Mouse (Mus musculus) liver, postnatal 0 days (tissue): ENCODE measurements around the gene Rfx1. TPM values are rescaled to one million over a fixed set of nuclear protein-coding genes. Genes with fewer than 3 reads are reported as not detected.

Experiments used
- ATAC-seq: fragments of 200-750 bp; cut with Nextera tagmentation; 2 replicates; pipeline ENCODE4 v1.8.0; 2017; ENCODE audit warnings: mild to moderate bottlenecking, moderate library complexity
- DNase-seq: peaks from one replicate; pipeline ENCODE4 v3.0.0-alpha.2; 2016
- H3K27ac ChIP-seq: fragments of 300-500 bp; sonication (generic); 2 replicates; pipeline ENCODE4 v1.5.1; 2014; ENCODE audit warnings: antibody characterized with exemption, moderate library complexity, mild to moderate bottlenecking, low read depth
- H3K27me3 ChIP-seq: fragments of 300-500 bp; sonication (generic); 2 replicates; pipeline ENCODE4 v1.6.1; 2014; ENCODE audit warnings: low read length, control low read depth, mixed read lengths; ENCODE audit not compliant: insufficient read depth
- H3K36me3 ChIP-seq: fragments of 300-500 bp; sonication (generic); replicated peaks from 2 replicates; pipeline ENCODE4 v1.6.1; 2014; ENCODE audit warnings: mild to moderate bottlenecking, control low read depth, low read length, moderate library complexity, mixed read lengths; ENCODE audit not compliant: insufficient read depth
- H3K4me1 ChIP-seq: fragments of 300-500 bp; sonication (generic); 2 replicates; pipeline ENCODE4 v1.6.1; 2014; ENCODE audit warnings: antibody characterized with exemption, mild to moderate bottlenecking, control low read depth; ENCODE audit not compliant: insufficient read depth
- H3K4me2 ChIP-seq: fragments of 300-500 bp; sonication (generic); 2 replicates; pipeline ENCODE4 v1.6.1; 2014; ENCODE audit warnings: low read depth, mild to moderate bottlenecking, low read length, moderate library complexity, mixed read lengths
- H3K4me3 ChIP-seq: fragments of 300-500 bp; sonication (generic); 2 replicates; pipeline ENCODE4 v1.5.1; 2014; ENCODE audit warnings: low read depth, low read length
- H3K9ac ChIP-seq: fragments of 300-500 bp; sonication (generic); replicated peaks from 2 replicates; pipeline ENCODE4 v1.6.1; 2014; ENCODE audit warnings: mild to moderate bottlenecking, moderate library complexity
- H3K9me3 ChIP-seq: fragments of 300-500 bp; sonication (generic); 2 replicates; pipeline ENCODE4 v1.6.1; 2016; ENCODE audit warnings: mild to moderate bottlenecking, control low read depth, low read length, mixed read lengths
- CTCF ChIP-seq: sonication (generic); IDR thresholded peaks from 2 replicates; pipeline ENCODE4 v1.5.1; 2016; ENCODE audit warnings: antibody characterized with exemption, low read depth
- EP300 ChIP-seq: IDR thresholded peaks from 2 replicates; pipeline ENCODE4 v1.6.1; 2016; ENCODE audit warnings: antibody characterized with exemption, low read depth, mild to moderate bottlenecking
- WGBS: fragments of 180-500 bp; shearing (Covaris S2); extraction: QIAGEN DNeasy Blood & Tissue Kit; methylation state at CpG from one replicate; pipeline ENCODE4 v1.1.7; 2014; ENCODE audit not compliant: insufficient replicate concordance; 5-methylcytosine and 5-hydroxymethylcytosine counted together
- polyA plus RNA-seq: library from polyadenylated mRNA; unstranded; fragments of >200 nt; fragmentation: Nextera tagmentation; extraction: Ambion mirVana; gene quantifications from 2 replicates; pipeline ENCODE4 v1.2.1, GENCODE M21; 2015

The Rfx1 gene
- polyA plus RNA-seq, 1 experiment from 2014 or later: 1.5 TPM

DNA sequence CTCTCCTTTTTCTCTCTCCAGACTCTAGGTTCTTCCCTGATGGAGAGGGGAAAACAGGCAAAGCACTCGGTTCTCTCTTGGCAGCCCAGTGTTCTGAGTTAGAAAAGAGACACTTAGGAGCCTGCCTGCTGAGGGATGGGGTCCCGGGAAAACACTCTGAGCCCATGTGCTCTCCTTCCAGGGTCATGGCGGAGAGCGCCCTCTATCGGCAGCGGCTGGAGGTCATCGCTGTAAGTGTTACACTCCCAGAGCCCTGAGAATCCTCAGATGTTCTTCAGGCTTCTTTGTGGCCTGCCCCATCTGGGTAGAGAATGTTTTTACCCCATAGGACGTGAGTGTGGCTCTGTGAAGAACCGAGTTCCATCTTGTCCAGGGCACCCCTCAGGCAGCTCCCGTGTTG is 42.5 kb upstream of the Rfx1 start:
- Histone ChIP-seq H3K9ac (no peak overlapping the region), H3K4me2 (no peak overlapping the region), H3K4me1 (peaks cover 4% of the 10 kb centered on the region), H3K27ac (no peak overlapping the region), H3K36me3 (no peaks in the 10 kb centered on the region), H3K4me3 (no peak overlapping the region), H3K27me3 (peaks cover 61% of the 10 kb centered on the region), H3K9me3 (no peaks in the 10 kb centered on the region)
- TF ChIP-seq EP300 (no peak), CTCF (peak; percentile 79)
- ATAC-seq (no peak), DNase-seq (peak; percentile 75)
- WGBS: 11% methylated on average over 10 of the region's 10 CpGs

DNA sequence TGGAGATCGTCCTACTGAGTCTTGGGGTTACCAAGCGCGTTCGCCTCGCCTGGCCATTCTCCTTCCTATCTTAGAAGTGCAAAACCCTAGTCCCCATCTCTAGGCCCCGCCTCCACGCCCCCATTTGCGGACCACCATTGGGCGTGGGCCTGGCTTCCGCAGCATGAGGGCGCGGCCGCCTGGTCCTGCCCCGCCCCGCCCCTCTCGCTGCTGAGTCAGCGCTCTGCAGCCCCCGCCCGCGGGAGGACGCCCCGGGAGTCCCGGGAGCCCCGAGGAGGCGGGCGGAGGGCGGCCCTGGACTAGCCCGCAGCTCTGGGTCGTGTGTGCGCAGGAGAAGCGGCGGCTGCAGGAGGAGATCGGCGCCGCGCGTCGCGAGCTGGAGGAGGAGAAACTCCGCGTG is 40.8 kb upstream of the Rfx1 start:
- Histone ChIP-seq H3K27ac (no peak overlapping the region), H3K36me3 (no peaks in the 10 kb centered on the region), H3K9ac (no peak overlapping the region), H3K4me1 (peaks cover 4% of the 10 kb centered on the region), H3K27me3 (peaks cover 52% of the 10 kb centered on the region), H3K4me2 (peak overlapping the region; percentile 62), H3K9me3 (no peaks in the 10 kb centered on the region), H3K4me3 (peak overlapping the region; percentile 35)
- 0 out of 2 replicates have a peak, but pooled peaks have one; percentile 8 for ATAC-seq
- TF ChIP-seq CTCF: no peak
- TF ChIP-seq EP300: no peak
- peak; percentile 48 for DNase-seq
- WGBS: 2% methylated on average over 41 of the region's 41 CpGs

DNA sequence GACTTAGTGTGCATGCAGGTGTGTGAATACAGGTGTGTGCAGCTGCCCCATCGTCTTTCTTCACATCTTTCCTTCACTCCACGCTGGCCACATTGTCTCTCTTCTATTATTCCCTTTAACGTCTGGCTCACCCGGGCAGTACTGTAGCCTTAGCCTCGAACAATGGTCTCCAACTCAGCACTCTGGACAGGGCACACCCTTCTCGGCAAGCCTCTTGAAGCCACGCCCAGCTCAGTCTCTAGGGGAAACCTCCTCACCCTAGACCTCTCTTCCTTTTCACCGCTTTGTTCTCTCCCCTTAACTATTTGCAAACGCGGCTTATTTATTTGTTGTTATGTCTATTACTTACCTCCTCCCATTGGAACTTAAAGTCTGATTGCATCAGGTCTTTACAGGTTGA is 39.2 kb upstream of the Rfx1 start:
- 14% methylated on average over 10 of the region's 10 CpGs for WGBS
- DNase-seq: peak; percentile 42
- Histone ChIP-seq H3K9ac (no peak overlapping the region), H3K27ac (no peak overlapping the region), H3K4me1 (peaks cover 4% of the 10 kb centered on the region), H3K4me2 (no peak overlapping the region), H3K4me3 (no peak overlapping the region), H3K9me3 (no peaks in the 10 kb centered on the region), H3K36me3 (no peaks in the 10 kb centered on the region), H3K27me3 (peaks cover 43% of the 10 kb centered on the region)
- ATAC-seq: no peak
- TF ChIP-seq CTCF: no peak

DNA sequence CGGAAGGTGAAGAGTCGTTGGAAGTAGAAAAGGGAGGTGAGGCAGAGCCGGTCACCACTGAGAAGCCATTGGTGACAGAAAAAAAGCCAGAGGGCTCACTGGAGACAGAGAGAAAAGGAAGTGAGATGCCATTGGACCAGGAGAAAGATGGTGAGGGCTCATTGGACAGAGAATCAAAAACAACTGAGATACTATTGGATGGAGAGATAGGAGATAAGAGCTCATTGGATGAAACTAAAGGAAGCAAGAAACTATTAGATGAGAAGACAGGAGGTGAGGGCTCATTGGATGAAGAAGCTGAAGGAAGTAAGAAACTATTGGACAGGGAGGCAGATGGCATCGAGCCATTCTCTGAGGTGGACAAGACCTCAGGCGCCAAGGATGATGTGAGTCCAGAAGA is 37.4 kb upstream of the Rfx1 start:
- Histone ChIP-seq H3K9me3 (no peaks in the 10 kb centered on the region), H3K36me3 (no peaks in the 10 kb centered on the region), H3K27me3 (peaks cover 40% of the 10 kb centered on the region), H3K4me3 (no peak overlapping the region), H3K4me2 (no peak overlapping the region), H3K27ac (no peak overlapping the region), H3K9ac (no peak overlapping the region), H3K4me1 (peaks cover 4% of the 10 kb centered on the region)
- DNase-seq (no peak), ATAC-seq (no peak)
- 68% methylated on average over 5 of the region's 5 CpGs for WGBS
- TF ChIP-seq CTCF: no peak
- TF ChIP-seq EP300: no peak

DNA sequence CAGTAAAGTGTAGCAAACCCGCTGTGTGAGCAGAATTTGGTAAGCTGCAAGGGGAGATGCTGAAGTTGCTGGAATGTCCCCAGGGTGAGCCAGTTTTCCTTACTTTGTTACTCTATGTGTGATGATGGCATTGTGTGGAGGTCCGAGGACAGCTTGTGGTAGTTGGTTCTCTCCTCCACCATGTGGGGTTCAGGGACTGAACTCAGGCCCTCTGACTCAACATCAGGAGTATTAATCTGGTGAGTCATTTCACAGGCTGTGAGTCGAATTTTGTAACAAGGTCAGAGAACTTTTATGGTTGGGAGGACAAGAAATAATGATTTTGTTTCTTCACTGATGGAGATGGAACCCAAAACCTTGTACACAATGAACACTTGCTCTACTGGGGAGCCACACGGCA is 33.9 kb upstream of the Rfx1 start:
- 70% methylated on average over 4 of the region's 4 CpGs for WGBS
- no peaks in the 10 kb centered on the region for H3K36me3 ChIP-seq
- DNase-seq (no peak), ATAC-seq (no peak)
- H3K4me2 ChIP-seq: no peak overlapping the region
- no peak overlapping the region for H3K4me3 ChIP-seq
- no peaks in the 10 kb centered on the region for H3K9me3 ChIP-seq
- TF ChIP-seq CTCF: no peak
- no peak for TF ChIP-seq EP300
- H3K27me3 ChIP-seq: peaks cover 9% of the 10 kb centered on the region
- H3K27ac ChIP-seq: no peak overlapping the region
- H3K4me1 ChIP-seq: no peaks in the 10 kb centered on the region
- H3K9ac ChIP-seq: no peak overlapping the region

DNA sequence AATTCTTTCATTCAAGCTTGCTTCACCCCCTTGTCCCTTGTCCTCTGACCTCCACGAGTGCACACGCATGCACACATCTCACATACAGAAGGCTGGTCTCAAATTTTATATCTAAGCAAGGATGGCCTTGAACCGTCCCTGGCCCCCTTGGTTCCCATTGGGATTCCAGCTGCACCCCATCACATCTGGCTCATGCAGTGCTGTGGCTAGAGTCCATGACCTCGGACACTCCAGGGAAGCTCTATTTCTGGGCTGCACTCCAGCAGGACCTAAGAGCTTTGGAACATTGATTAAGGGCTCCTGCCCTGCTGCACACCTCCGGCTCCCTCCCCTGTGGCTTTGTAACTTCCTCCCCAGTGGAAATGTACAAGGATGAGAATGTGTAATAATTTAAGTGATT is 28.6 kb upstream of the Rfx1 start:
- TF ChIP-seq CTCF: no peak
- TF ChIP-seq EP300: no peak
- H3K36me3 ChIP-seq: no peaks in the 10 kb centered on the region
- no peak overlapping the region for H3K4me3 ChIP-seq
- H3K4me2 ChIP-seq: no peak overlapping the region
- H3K27ac ChIP-seq: no peak overlapping the region
- H3K9me3 ChIP-seq: no peaks in the 10 kb centered on the region
- 76% methylated on average over 5 of the region's 5 CpGs for WGBS
- no peak for ATAC-seq
- H3K27me3 ChIP-seq: peaks cover 21% of the 10 kb centered on the region
- peaks cover 3% of the 10 kb centered on the region; the same call in 1 of the 2 replicates for H3K4me1 ChIP-seq
- H3K9ac ChIP-seq: no peak overlapping the region
- DNase-seq: no peak

DNA sequence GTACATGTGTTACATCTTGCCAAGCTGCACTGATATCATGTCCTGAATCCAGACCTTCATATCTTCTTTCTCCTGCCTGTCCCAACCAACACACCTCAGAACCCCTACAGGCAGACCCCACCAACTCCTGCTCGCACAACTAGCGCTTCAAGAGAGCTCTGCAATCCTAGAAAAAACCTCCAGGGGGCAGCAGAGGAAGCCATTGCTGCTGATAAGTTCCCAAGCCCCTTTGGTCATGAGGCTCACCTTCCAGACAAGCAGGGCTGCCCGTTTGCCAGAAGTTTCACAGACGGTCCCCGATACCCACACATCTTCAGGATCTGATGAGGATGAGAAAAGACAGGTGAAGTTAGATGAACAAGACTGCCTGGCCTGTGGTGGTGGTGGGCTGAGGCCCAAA is 27.6 kb upstream of the Rfx1 start:
- no peak for TF ChIP-seq EP300
- peak; percentile 90 for TF ChIP-seq CTCF
- ATAC-seq: no peak
- Histone ChIP-seq H3K36me3 (no peaks in the 10 kb centered on the region), H3K27ac (no peak overlapping the region), H3K27me3 (peaks cover 32% of the 10 kb centered on the region), H3K4me1 (peaks cover 3% of the 10 kb centered on the region; the same call in 1 of the 2 replicates), H3K4me3 (no peak overlapping the region), H3K9me3 (no peaks in the 10 kb centered on the region), H3K9ac (no peak overlapping the region), H3K4me2 (no peak overlapping the region)
- 7% methylated on average over 5 of the region's 5 CpGs for WGBS
- DNase-seq: peak; percentile 80
